Mouse (Mus musculus) naive thymus-derived CD4-positive, alpha-beta T cell, adult 5 months (primary cell): ENCODE results near the gene Cisd3. TPM values are rescaled to one million over a fixed set of nuclear protein-coding genes. Genes with fewer than 3 reads are reported as not detected.

Experiments
- polyA plus RNA-seq: library from polyadenylated mRNA; unstranded; fragments of 100-300 nt; shearing (Covaris generic); gene quantifications from one replicate; pipeline ENCODE4 v1.2.1, GENCODE M21; 2017

The Cisd3 gene
- polyA plus RNA-seq = 31.9 TPM

DNA sequence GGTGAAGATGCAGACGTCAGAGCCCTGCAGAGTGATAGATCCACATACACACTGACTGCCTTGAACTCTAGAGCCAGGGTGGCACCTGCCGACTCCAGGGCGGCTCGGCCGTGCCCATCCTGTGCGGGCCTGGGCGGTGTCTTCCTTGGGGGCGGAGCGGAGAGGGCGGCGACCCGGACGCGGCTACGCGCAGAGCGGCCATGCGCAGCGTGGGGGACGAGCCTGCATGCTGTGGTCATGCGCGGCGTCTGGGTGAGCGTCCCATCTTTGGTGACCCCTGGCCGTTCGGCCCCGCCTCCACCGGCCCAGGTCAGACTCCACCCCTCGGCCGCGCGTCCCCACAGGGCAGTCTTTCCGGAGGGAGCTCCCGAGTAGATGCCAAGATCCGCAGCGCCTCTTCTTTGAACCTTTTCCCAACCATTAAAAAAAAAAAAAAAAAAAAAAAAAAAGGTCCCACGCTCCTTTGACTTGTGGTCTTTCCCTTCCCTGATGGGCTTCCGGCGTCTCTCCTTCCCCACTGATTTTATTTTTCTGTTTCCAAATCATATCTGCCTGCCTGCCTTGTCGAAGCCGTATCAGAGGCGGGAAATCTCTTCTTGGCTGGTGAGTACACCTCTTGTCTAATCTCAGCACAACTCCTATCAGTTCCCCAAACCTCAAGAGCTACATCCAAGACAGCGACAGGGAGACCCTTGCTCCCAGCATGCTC is at the start of gene Cisd3:
Gene Cisd3 (plus strand): TSS at position 214 of the 709 bp plus-strand sequence.

DNA sequence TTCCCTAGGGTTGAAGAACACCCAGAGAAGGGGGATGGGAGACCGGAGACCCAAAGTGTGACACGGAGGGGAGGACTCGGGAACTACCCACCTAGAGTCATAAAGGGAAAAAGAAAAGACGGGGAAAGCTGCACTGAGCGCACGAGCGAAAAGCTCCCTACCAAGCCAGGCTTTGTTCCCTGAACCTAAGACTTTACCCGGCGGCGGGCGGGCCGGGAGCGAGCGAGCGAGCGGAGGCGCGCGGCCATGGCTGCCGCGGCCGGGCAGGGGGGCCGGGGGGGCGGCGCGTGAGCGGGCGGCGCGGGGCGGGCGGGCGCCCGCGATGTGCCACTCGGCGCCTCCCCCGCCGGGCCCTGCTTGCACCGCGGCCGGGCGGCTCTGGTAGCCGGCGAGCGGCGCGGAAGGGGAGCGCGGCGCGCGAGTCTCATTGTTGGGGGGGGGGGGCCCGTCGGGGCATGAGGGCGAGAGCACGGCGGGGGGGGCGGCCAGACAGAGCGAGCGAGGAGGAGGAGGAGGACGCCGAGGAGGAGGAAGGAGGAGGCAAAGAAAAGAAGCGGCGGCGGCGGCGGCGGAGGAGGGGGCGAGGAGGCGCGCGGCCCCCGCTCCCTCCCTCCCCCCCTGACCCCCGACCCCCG is 22.6 kb upstream of the Cisd3 start, which contains the start of gene Mllt6:
Gene Mllt6 (plus strand): TSS at position 522 of the 635 bp plus-strand sequence.

DNA sequence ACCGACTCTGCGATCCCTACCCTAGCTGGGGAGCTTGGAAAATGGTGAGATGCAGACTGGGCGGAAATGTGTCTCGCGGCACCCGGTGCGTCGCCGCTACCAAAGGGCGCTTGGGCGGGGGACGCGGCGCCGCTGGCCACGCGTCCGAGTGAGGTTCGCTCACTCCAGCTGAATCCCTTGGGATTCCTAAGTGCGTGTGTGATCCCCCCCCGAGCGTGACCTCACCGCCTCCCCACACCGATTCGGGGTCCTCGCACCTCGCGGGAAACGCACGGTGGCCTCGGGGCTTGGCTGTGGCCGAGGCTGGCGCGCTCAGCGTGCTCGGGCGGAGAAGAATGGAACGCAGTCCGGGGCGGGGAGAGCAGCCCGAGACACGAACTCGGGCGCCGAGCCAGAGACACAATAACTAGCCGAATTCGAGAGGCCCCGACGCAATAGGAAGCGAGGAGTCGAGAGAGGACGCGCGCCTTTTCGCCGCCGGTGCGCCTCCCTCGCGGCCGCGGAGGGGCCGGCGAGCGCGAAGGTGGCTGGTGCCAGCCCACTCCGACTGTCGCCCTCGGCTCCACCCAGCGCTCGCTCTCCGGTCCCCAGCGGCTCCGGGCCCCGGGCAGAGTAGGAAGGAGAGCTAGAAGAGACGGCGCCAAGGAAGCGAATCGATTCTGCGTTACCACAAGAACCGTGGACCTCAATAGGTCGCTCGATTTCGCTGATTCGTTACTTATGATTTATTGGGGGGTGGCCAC is 14.5 kb downstream of the Cisd3 start, which contains the start of gene Pcgf2:
Gene Pcgf2 (minus strand): TSS at position 495 of the 743 bp plus-strand sequence.

DNA sequence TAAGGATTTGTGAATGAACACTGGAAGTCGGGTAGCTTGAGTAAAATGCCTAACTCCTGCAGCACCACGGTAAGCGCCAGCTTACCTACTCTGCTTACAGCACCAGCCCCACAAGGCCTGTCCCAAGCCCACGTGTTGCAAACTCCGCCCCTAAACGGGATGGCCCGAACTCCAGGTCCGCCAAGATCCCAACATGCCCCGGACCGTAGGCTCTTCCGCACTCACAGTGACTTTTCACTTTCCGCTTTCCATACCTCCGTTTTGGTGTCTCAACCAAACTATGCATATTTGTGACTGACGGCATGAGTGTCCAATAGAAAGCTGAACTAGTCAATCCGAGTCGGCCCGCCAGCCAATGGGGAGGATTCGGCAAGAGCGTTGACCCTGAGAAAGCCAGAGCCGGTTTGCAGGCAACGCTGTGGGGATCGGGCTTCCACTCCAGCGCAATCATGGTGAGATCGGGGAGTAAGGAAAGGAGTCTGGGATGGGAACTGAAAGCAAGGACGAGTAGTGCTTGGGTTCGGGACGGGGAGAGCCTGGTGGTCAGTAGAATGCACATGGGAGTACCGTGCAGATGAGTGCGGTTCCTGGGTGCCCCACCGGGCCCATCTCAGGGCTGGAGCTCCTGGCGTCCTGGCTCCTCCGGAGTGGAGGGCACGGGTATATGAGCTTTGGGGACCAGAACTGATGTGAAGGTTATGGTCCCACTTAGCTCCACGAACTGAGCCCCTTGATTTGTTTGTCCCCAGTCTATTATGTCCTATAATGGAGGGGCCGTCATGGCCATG is 17.6 kb downstream of the Cisd3 start, which contains the start of gene Psmb3:
Gene Psmb3 (plus strand): TSS at position 361 of the 788 bp plus-strand sequence.

Other genes starting within 250 kb of the Cisd3 start
- not detected for gene 4933428G20Rik, start 185.5 kb upstream of the Cisd3 start, polyA plus RNA-seq
- gene Srcin1, start 109.6 kb upstream of the Cisd3 start, polyA plus RNA-seq = not detected
- gene Epop, start 56.1 kb upstream of the Cisd3 start, polyA plus RNA-seq = 18.3 TPM
- gene Mllt6, start 22.4 kb upstream of the Cisd3 start, polyA plus RNA-seq = 6.5 TPM
- gene Pcgf2, start 14.7 kb downstream of the Cisd3 start, polyA plus RNA-seq = 0.65 TPM
- gene Psmb3, start 17.6 kb downstream of the Cisd3 start, polyA plus RNA-seq = 249 TPM
- gene Pip4k2b, start 58.9 kb downstream of the Cisd3 start, polyA plus RNA-seq = 2.9 TPM
- gene Cwc25, start 80.7 kb downstream of the Cisd3 start, polyA plus RNA-seq = 38.7 TPM
- gene 1700001P01Rik, start 90.1 kb downstream of the Cisd3 start, polyA plus RNA-seq = not detected
- gene Rpl23, start 96.6 kb downstream of the Cisd3 start, polyA plus RNA-seq = 591 TPM
- gene Lasp1, start 113.2 kb downstream of the Cisd3 start, polyA plus RNA-seq = 126 TPM
- gene B230217C12Rik, start 155.0 kb downstream of the Cisd3 start, polyA plus RNA-seq = not detected
- gene Fbxo47, start 198.3 kb downstream of the Cisd3 start, polyA plus RNA-seq = 0.73 TPM